Mouse (Mus musculus): ENCODE data around the gene Gm21698.
"Not testable (repeated sequence)": the region's sequence is repeated elsewhere in the genome, so short reads cannot be mapped to it uniquely, and the experiment has no call there.

DNA sequence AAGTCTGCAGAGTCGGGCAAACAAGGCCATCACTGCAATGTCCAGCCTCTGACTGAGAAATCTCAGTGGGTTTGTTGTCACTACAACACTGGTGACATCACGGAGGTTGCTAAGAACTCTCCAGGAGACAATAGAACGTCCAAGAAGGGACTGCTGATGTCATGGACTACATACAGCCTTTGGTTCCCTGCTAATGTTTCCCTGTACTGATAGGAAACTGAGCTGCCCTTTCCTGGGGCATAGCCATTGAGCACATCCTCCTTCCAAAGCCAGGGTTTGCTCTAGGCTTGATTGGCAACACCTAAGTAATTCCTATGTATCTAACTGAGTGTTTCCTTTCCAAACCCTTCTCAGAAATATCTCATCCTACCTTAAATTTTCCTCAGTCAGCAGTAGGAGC is at the start of gene Gm21698:
- not testable (repeated sequence) for TF ChIP-seq POLR2AphosphoS5 (IDR thresholded peaks at IDR 0.05; ENCODE audit: insufficient replicate concordance, low read depth, low read length); CTCF (IDR thresholded peaks at IDR 0.05; ENCODE audit: low read depth, low read length); GATA1 (IDR thresholded peaks at IDR 0.05; ENCODE audit: borderline replicate concordance, low read length); GATA2 (IDR thresholded peaks at IDR 0.05; ENCODE audit: borderline replicate concordance, low read depth, low read length); TAL1 (conservative IDR thresholded peaks at IDR 0.05; ENCODE audit: low read depth, low read length)
